Mouse (Mus musculus) kidney, embryonic 15.5 days (tissue): ENCODE data around the gene Trp53bp2. TPM values are rescaled to one million over a fixed set of nuclear protein-coding genes. Genes with fewer than 3 reads are reported as not detected.

Experiments
- ATAC-seq: fragments of 200-750 bp; cut with Nextera tagmentation; replicated peaks from 2 replicates; pipeline ENCODE4 v1.8.0; 2017; ENCODE audit warnings: moderate TSS enrichment; ENCODE audit not compliant: low FRiP score
- H3K27ac ChIP-seq: fragments of 300-500 bp; sonication (generic); 2 replicates; pipeline ENCODE4 v1.5.1; 2015; ENCODE audit warnings: mild to moderate bottlenecking, inconsistent platforms
- H3K27me3 ChIP-seq: fragments of 300-500 bp; sonication (generic); 2 replicates; pipeline ENCODE4 v1.6.1; 2015; ENCODE audit warnings: inconsistent platforms
- H3K36me3 ChIP-seq: fragments of 300-500 bp; sonication (generic); 2 replicates; pipeline ENCODE4 v1.6.1; 2015; ENCODE audit warnings: inconsistent platforms
- H3K4me1 ChIP-seq: fragments of 300-500 bp; sonication (generic); 2 replicates; pipeline ENCODE4 v1.6.1; 2015; ENCODE audit warnings: inconsistent platforms
- H3K4me2 ChIP-seq: fragments of 300-500 bp; sonication (generic); 2 replicates; pipeline ENCODE4 v1.6.1; 2015; ENCODE audit warnings: moderate library complexity, mild to moderate bottlenecking, inconsistent platforms
- H3K4me3 ChIP-seq: fragments of 300-500 bp; sonication (generic); replicated peaks from 2 replicates; pipeline ENCODE4 v1.5.1; 2015; ENCODE audit warnings: mild to moderate bottlenecking, inconsistent platforms
- H3K9ac ChIP-seq: fragments of 300-500 bp; sonication (generic); 2 replicates; pipeline ENCODE4 v1.6.1; 2015; ENCODE audit warnings: mild to moderate bottlenecking, inconsistent platforms
- H3K9me3 ChIP-seq: fragments of 300-500 bp; sonication (generic); replicated peaks from 2 replicates; pipeline ENCODE4 v1.6.1; 2016; ENCODE audit warnings: inconsistent platforms
- WGBS: fragments of 180-500 bp; shearing (Covaris S2); methylation state at CpG from one replicate; pipeline ENCODE4 v1.1.7; 2015; ENCODE audit warnings: mixed read lengths; 5-methylcytosine and 5-hydroxymethylcytosine counted together
- polyA plus RNA-seq: library from polyadenylated mRNA; unstranded; fragments of >200 nt; fragmentation: Nextera tagmentation; extraction: Ambion mirVana; gene quantifications from 2 replicates; pipeline ENCODE4 v1.2.1, GENCODE M21; 2015

Gene Trp53bp2
- polyA plus RNA-seq: 27.2 and 27.8 TPM in 2 replicates

DNA sequence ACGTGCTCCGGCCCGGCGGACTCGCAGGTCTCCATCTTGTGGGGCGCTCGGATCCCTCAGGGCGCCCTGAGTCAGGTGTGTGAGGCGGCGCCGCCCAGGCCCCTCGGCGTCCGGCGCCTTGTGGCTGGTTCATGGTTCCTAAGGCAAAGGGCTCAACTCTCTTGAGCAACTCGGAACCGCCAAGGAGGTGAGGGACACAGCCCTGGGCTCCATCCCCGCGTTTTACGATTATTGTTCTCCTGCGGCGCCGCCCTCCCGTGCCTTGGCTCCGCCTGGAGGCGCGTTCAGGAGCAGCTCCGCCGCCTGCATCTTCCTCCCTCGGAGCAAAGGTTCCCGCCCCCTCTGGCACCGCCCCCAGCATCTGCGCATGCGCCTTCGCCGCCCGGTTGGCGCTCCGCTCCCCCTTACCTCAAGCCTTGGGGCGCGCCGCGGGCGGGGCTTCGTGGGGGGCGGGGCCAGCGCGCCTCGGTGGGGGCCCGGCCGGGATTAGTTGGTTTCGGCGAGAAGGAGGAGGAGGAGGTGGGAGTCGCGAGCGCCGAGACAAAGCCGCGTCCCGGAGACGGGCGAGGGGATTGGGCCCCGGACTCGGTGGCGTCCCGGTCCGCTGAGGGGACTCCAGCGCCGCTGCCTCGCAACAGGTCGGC is at the start of gene Trp53bp2:
Trp53bp2 (plus strand) TSS at position 489 of the 644 bp plus-strand sequence.
- H3K36me3 ChIP-seq: no peaks in the 10 kb centered on the region
- ATAC-seq: peak; percentile 96
- H3K4me3 ChIP-seq: peak within 1 kb of the TSS; percentile 92
- no peaks in the 10 kb centered on the region for H3K9me3 ChIP-seq
- H3K27ac ChIP-seq: peak within 1 kb of the TSS; percentile 96
- peaks cover 31% of the 10 kb centered on the region for H3K4me1 ChIP-seq
- H3K27me3 ChIP-seq: no peaks in the 10 kb centered on the region
- WGBS: under 1% methylated on average over 71 of the region's 71 CpGs
- peak within 1 kb of the TSS; percentile 72 for H3K4me2 ChIP-seq
- peak within 1 kb of the TSS; percentile 97 for H3K9ac ChIP-seq

GRCm38 (mm10) chr1:182362703-182363102 is 46.3 kb upstream of the Trp53bp2 start:
- Histone ChIP-seq H3K4me2 (no peak overlapping the region), H3K4me1 (peaks cover 7% of the 10 kb centered on the region), H3K27ac (no peak overlapping the region), H3K9me3 (no peaks in the 10 kb centered on the region), H3K4me3 (no peak overlapping the region), H3K9ac (no peak overlapping the region), H3K36me3 (no peaks in the 10 kb centered on the region), H3K27me3 (no peaks in the 10 kb centered on the region)
- WGBS: 88% methylated on average over 5 of the region's 5 CpGs
- ATAC-seq: no peak

- H3K4me1 ChIP-seq: peaks cover 15% of the 10 kb centered on the region
- H3K27ac ChIP-seq: peak overlapping the region; percentile 3; the same call in 1 of the 2 replicates
- peak; percentile 49; the same call in 1 of the 2 replicates for ATAC-seq
- H3K4me2 ChIP-seq: no peak overlapping the region
- no peak overlapping the region for H3K4me3 ChIP-seq
- 29% methylated on average over 12 of the region's 12 CpGs for WGBS
- H3K27me3 ChIP-seq: no peaks in the 10 kb centered on the region
- H3K9me3 ChIP-seq: no peaks in the 10 kb centered on the region
- no peaks in the 10 kb centered on the region for H3K36me3 ChIP-seq
- H3K9ac ChIP-seq: no peak overlapping the region
These were observed 45.1 kb upstream of the Trp53bp2 start for GRCm38 (mm10) chr1:182363683-182364404.

DNA sequence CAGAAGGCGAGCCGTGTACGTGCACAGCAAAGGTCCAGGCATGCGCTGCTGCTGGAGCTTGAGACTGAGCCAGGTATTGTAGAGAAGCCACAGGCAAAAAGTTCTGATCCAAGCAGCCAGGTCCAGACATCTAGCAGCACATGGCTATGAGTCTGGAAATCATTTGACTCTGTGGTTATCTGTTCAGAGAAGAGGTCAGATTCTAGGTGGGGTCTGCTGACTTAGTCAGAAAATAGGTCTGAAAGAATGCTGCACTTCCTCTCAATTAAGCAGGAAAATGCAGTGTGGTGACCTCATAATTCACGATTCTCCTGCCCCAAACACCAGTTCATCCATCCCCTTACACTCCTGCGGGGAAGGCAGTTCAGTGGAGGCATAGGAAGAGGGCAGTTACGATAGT is 40.7 kb upstream of the Trp53bp2 start:
- no peaks in the 10 kb centered on the region for H3K27me3 ChIP-seq
- no peak overlapping the region for H3K4me3 ChIP-seq
- no peak overlapping the region for H3K9ac ChIP-seq
- H3K27ac ChIP-seq: no peak overlapping the region
- H3K4me2 ChIP-seq: peak overlapping the region; percentile 15; the same call in 1 of the 2 replicates
- H3K9me3 ChIP-seq: no peaks in the 10 kb centered on the region
- ATAC-seq: 0 out of 2 replicates have a peak, but pooled peaks have one; percentile 22
- H3K4me1 ChIP-seq: peaks cover 19% of the 10 kb centered on the region
- 58% methylated on average over 7 of the region's 7 CpGs for WGBS
- H3K36me3 ChIP-seq: no peaks in the 10 kb centered on the region

DNA sequence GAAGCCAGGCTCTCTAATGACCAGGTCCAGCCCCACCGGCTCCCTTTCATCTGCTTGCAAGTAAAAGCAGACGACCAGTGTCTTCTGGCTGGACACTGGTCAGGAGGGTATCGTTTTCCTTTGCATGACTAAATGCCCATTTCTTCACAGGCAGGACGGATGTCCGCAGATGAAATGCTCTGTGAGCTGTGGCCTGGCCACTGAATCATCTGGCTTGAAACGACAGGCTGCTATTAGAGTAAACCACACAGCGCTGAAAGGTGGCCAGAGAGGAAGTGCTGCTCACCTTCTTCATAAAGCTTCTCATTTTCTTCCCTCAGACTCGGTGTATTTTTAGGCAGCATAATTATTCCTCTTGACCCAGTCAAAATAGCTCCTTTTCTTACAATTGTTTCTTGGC is 40.2 kb upstream of the Trp53bp2 start:
- Histone ChIP-seq H3K4me3 (no peak overlapping the region), H3K4me1 (peaks cover 15% of the 10 kb centered on the region), H3K4me2 (peak overlapping the region; percentile 15; the same call in 1 of the 2 replicates), H3K36me3 (no peaks in the 10 kb centered on the region), H3K27ac (0 out of 2 replicates have a peak overlapping the region, but pooled peaks have one; percentile 2), H3K9ac (no peak overlapping the region), H3K27me3 (0 out of 2 replicates have a peak, but pooled peaks cover 1% of the 10 kb centered on the region), H3K9me3 (no peaks in the 10 kb centered on the region)
- no peak for ATAC-seq
- WGBS: 22% methylated on average over 8 of the region's 8 CpGs

DNA sequence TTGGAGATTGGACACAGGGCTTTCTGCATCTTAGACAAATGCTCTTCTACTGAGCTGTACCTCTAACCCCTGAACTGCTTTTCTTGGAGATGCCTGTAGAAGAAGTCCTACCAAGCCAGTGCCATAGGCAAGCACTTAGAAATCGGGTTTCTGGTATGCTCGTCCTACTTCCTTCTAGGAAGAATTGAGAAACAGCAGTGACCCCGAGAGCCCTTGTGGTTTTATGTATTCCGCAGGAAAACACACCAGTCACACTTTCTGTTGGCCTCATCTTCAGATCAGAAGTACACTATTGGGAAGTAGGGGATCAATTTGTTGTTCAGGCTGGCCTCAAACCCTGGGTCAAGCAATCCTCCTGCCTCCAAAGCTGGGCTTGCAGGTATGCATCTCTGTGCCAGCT is 39.5 kb upstream of the Trp53bp2 start:
- Histone ChIP-seq H3K36me3 (no peaks in the 10 kb centered on the region), H3K4me3 (no peak overlapping the region), H3K4me1 (peaks cover 13% of the 10 kb centered on the region), H3K27me3 (0 out of 2 replicates have a peak, but pooled peaks cover 3% of the 10 kb centered on the region), H3K27ac (no peak overlapping the region), H3K4me2 (no peak overlapping the region), H3K9ac (no peak overlapping the region), H3K9me3 (no peaks in the 10 kb centered on the region)
- no peak for ATAC-seq
- WGBS: 72% methylated on average over 4 of the region's 4 CpGs

DNA sequence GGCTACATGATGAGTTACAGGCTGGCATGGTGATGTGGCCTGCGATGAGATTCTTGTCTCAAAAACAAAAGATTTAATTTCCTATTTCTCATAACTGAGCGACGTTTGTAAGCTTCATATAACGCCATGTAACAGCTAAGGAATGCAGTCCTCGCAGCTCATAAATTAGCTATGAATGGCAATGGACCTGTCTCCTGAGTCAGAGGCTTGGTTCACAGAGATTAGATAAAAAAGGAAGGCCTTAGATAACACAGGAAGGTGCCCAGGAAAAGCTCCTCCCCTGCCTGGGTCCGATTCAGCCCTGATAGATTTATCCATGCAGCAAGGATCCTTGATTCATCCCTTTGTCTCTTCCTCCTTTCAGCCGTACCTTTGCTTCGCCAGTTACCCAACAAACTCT is 37.1 kb upstream of the Trp53bp2 start:
- H3K4me3 ChIP-seq: no peak overlapping the region
- 74% methylated on average over 8 of the region's 8 CpGs for WGBS

GRCm38 (mm10) chr1:182376221-182376620 is 32.8 kb upstream of the Trp53bp2 start:
- Histone ChIP-seq H3K4me3 (no peak overlapping the region), H3K4me2 (no peak overlapping the region), H3K9me3 (no peaks in the 10 kb centered on the region), H3K36me3 (no peaks in the 10 kb centered on the region), H3K27ac (no peak overlapping the region), H3K4me1 (no peaks in the 10 kb centered on the region), H3K27me3 (peaks cover 9% of the 10 kb centered on the region; the same call in 1 of the 2 replicates), H3K9ac (no peak overlapping the region)
- WGBS: 37% methylated on average over 8 of the region's 8 CpGs
- no peak for ATAC-seq

More for the DNA sequence above, 37.1 kb upstream of the Trp53bp2 start:
- ATAC-seq: no peak
- H3K4me2 ChIP-seq: no peak overlapping the region
- H3K9ac ChIP-seq: no peak overlapping the region
- peaks cover 13% of the 10 kb centered on the region for H3K4me1 ChIP-seq
- no peak overlapping the region for H3K27ac ChIP-seq
- no peaks in the 10 kb centered on the region for H3K9me3 ChIP-seq
- H3K36me3 ChIP-seq: no peaks in the 10 kb centered on the region
- H3K27me3 ChIP-seq: peaks cover 9% of the 10 kb centered on the region; the same call in 1 of the 2 replicates

GRCm38 (mm10) chr1:182376826-182377225 is 32.1 kb upstream of the Trp53bp2 start:
- H3K9me3 ChIP-seq: no peaks in the 10 kb centered on the region
- no peak for ATAC-seq
- no peaks in the 10 kb centered on the region for H3K4me1 ChIP-seq
- WGBS: 92% methylated on average over 7 of the region's 7 CpGs
- H3K27me3 ChIP-seq: peaks cover 9% of the 10 kb centered on the region; the same call in 1 of the 2 replicates
- no peak overlapping the region for H3K4me2 ChIP-seq
- H3K4me3 ChIP-seq: no peak overlapping the region
- no peak overlapping the region for H3K27ac ChIP-seq
- H3K36me3 ChIP-seq: no peaks in the 10 kb centered on the region
- no peak overlapping the region for H3K9ac ChIP-seq

DNA sequence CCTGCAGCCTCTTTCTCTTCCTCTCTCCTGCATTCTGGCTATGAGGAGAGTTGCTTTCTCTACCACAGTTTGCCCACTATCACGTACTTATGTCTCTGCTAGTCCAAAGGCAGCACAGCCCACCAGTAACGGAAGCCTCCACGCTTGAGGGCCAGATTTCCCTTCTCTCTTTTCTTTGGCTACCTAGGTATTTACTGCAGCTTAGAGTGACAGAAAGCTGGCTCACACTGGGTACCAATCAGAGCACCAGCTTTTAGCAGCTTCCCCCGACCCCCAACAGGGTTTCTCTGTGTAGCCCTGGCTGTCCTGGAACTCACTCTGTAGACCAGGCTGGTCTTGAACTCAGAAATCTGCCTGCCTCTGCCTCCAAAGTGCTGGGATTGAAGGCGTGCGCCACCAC is 31.5 kb upstream of the Trp53bp2 start:
- 86% methylated on average over 6 of the region's 6 CpGs for WGBS
- no peak overlapping the region for H3K4me2 ChIP-seq
- no peak overlapping the region for H3K9ac ChIP-seq
- no peak for ATAC-seq
- H3K4me1 ChIP-seq: no peaks in the 10 kb centered on the region
- H3K4me3 ChIP-seq: no peak overlapping the region
- no peak overlapping the region for H3K27ac ChIP-seq
- peaks cover 9% of the 10 kb centered on the region; the same call in 1 of the 2 replicates for H3K27me3 ChIP-seq
- H3K9me3 ChIP-seq: no peaks in the 10 kb centered on the region
- H3K36me3 ChIP-seq: no peaks in the 10 kb centered on the region

DNA sequence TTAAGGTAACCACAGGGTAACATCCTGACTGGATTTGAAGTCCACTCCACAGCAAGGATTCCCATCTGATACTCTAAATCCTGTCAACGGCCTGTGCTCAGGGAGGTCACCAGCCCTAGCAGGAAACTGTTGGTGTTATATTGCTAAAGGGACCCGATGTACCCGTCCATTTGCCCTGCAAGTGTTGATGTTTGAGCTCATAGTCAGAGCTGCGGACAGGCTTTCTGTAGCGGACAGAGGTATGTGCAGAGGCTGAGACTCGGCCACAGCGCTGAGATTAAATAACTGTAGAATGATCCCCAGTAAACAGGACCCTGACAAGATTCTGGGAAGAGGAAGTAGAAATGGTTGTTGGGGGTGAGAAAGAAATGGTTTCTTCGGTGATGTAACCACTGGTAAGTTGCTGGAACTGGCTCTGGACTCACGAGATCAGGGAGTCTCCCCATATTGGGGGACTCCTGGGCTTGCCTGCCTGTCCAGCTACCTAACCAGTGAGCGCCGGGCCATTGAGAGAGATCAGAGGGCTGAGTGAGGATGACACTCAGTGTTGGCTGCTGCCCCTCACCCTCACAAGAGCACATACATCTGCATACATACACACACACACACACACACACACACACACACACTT is 30.7 kb upstream of the Trp53bp2 start:
- Histone ChIP-seq H3K4me3 (no peak overlapping the region), H3K9me3 (no peaks in the 10 kb centered on the region), H3K4me1 (no peaks in the 10 kb centered on the region), H3K9ac (no peak overlapping the region), H3K4me2 (no peak overlapping the region), H3K27ac (no peak overlapping the region), H3K36me3 (no peaks in the 10 kb centered on the region), H3K27me3 (peaks cover 9% of the 10 kb centered on the region; the same call in 1 of the 2 replicates)
- ATAC-seq: no peak
- 67% methylated on average over 11 of the region's 11 CpGs for WGBS

DNA sequence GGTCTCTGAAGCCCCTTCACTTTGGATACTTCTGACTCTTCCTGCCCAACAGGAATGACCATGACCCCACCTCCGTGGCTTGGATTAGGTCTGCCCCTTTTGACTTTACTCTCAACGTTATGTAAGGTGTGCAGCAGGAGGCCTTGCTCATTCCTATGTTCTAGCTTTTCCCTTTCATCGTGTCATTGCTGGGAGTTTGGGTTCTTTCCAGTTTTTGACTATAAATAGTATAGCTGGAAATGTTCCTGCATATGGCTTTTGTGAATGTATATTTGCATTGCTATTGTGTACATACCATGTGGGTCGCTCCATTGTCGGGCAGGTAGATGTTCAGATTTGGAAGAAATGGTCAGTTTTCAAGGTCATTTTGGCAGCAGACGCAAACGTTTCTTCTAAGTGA is 30.1 kb upstream of the Trp53bp2 start:
- no peak overlapping the region for H3K4me2 ChIP-seq
- no peaks in the 10 kb centered on the region for H3K9me3 ChIP-seq
- no peaks in the 10 kb centered on the region for H3K36me3 ChIP-seq
- no peak overlapping the region for H3K9ac ChIP-seq
- no peak for ATAC-seq
- 87% methylated on average over 7 of the region's 7 CpGs for WGBS
- H3K27ac ChIP-seq: no peak overlapping the region
- no peaks in the 10 kb centered on the region for H3K4me1 ChIP-seq
- H3K4me3 ChIP-seq: no peak overlapping the region
- H3K27me3 ChIP-seq: peaks cover 7% of the 10 kb centered on the region; the same call in 1 of the 2 replicates
